Mouse (Mus musculus) left cerebral cortex, postnatal 25 days (tissue): Measurements from ENCODE around the gene Olfr1217. TPM values are rescaled to one million over a fixed set of nuclear protein-coding genes. Genes with fewer than 3 reads are reported as not detected.
"Not testable (repeated sequence)": the region's sequence is repeated elsewhere in the genome, so short reads cannot be mapped to it uniquely, and the experiment has no call there.

ENCODE experiments used
- DNase-seq, 2 experiments: peaks; one replicate each; pipeline ENCODE4 v3.0.0; 2022; ENCODE audit warnings: low spot score in 2 of 2, mixed read lengths in 1 of 2
- intact Hi-C: fragments of 180-260 bp; cut with DNase I; formaldehyde crosslinking; loops from one replicate; pipeline ENCODE4 v1.15.1; 2025
- total RNA-seq, 2 experiments: library from RNA; stranded (reverse); gene quantifications; 2 replicates each; pipeline ENCODE4 v1.2.3; 2021

Gene Olfr1217
- total RNA-seq = not detected

- DNase-seq = no peak
- intact Hi-C loops = no loop called here
These were observed at the start of gene Olfr1217 for GRCm38 (mm10) chr2:89031965-89032364. Olfr1217 (minus strand) TSS chr2:89032065.

- intact Hi-C loops = no loop called here
- DNase-seq = no peak
These were observed 49.6 kb upstream of the Olfr1217 start for GRCm38 (mm10) chr2:89081487-89081886.

- intact Hi-C loops = no loop called here
- DNase-seq = no peak
These were observed 29.2 kb upstream of the Olfr1217 start, which contains the start of gene Olfr1218 for GRCm38 (mm10) chr2:89061087-89061486. Olfr1218 (minus strand) TSS chr2:89061187.

- intact Hi-C loops, DNase-seq: not testable (repeated sequence)
These were observed 10.4 kb downstream of the Olfr1217 start for GRCm38 (mm10) chr2:89021436-89021835.

GRCm38 (mm10) chr2:89018240-89018639 is 13.6 kb downstream of the Olfr1217 start, which contains the start of gene Olfr1216:
Olfr1216 (minus strand) TSS chr2:89018340.
- DNase-seq = no peak
- intact Hi-C loops = no loop called here

GRCm38 (mm10) chr2:89006873-89007272 is 25.0 kb downstream of the Olfr1217 start, which contains the start of gene Olfr1215:
Olfr1215 (minus strand) TSS chr2:89006973.
- intact Hi-C loops = no loop called here
- no peak for DNase-seq

- intact Hi-C loops = no loop called here
- DNase-seq = no peak
These were observed 39.3 kb downstream of the Olfr1217 start, which contains the start of gene Olfr1214 for GRCm38 (mm10) chr2:88992553-88992952. Olfr1214 (minus strand) TSS chr2:88992653.

GRCm38 (mm10) chr2:88980181-88980580 is 51.7 kb downstream of the Olfr1217 start, which contains the start of gene Gm13762:
Gm13762 (minus strand) TSS chr2:88980281.
- intact Hi-C loops = no loop called here

More at GRCm38 (mm10) chr2:88980181-88980580, 51.7 kb downstream of the Olfr1217 start, which contains the start of gene Gm13762:
- DNase-seq = no peak

Other genes with a start within 250 kb of the Olfr1217 start
- gene Olfr1201, start 239.0 kb downstream of the Olfr1217 start, total RNA-seq = not detected
- gene Olfr1202, start 217.6 kb downstream of the Olfr1217 start, total RNA-seq = not detected
- not detected for gene Olfr1205, start 202.3 kb downstream of the Olfr1217 start, total RNA-seq
- not detected for gene Olfr1204, start 182.8 kb downstream of the Olfr1217 start, total RNA-seq
- not detected for gene Olfr1206, start 168.8 kb downstream of the Olfr1217 start, total RNA-seq
- gene Olfr1208, start 129.8 kb downstream of the Olfr1217 start, total RNA-seq = not detected
- not detected for gene Olfr1209, start 116.9 kb downstream of the Olfr1217 start, total RNA-seq
- gene Olfr1211, start 94.0 kb downstream of the Olfr1217 start, total RNA-seq = not detected
- gene Olfr1212, start 78.1 kb downstream of the Olfr1217 start, total RNA-seq = not detected
- gene Gm13762, start 51.8 kb downstream of the Olfr1217 start, total RNA-seq = not detected
- gene Olfr1214, start 39.4 kb downstream of the Olfr1217 start, total RNA-seq = not detected
- not detected for gene Olfr1215, start 25.1 kb downstream of the Olfr1217 start, total RNA-seq
- gene Olfr1216, start 13.7 kb downstream of the Olfr1217 start, total RNA-seq = not detected
- gene Olfr1218, start 29.1 kb upstream of the Olfr1217 start, total RNA-seq = not detected
- not detected for gene Olfr1219, start 51.4 kb upstream of the Olfr1217 start, total RNA-seq
- not detected for gene Olfr1220, start 74.8 kb upstream of the Olfr1217 start, total RNA-seq
- gene Olfr1221, start 85.2 kb upstream of the Olfr1217 start, total RNA-seq = not detected
- not detected for gene Olfr1222, start 101.0 kb upstream of the Olfr1217 start, total RNA-seq
- gene Olfr1223, start 119.5 kb upstream of the Olfr1217 start, total RNA-seq = not detected
- not detected for gene Olfr1224-ps1, start 132.0 kb upstream of the Olfr1217 start, total RNA-seq
- not detected for gene Olfr1225, start 142.6 kb upstream of the Olfr1217 start, total RNA-seq
- not detected for gene Olfr1226, start 168.0 kb upstream of the Olfr1217 start, total RNA-seq
- gene Olfr1228, start 222.0 kb upstream of the Olfr1217 start, total RNA-seq = not detected